Mouse (Mus musculus) naive thymus-derived CD4-positive, alpha-beta T cell, adult 5 months (primary cell): Measurements from ENCODE around the gene Il11ra1. TPM values are rescaled to one million over a fixed set of nuclear protein-coding genes. Genes with fewer than 3 reads are reported as not detected.

Experiments
- polyA plus RNA-seq: library from polyadenylated mRNA; unstranded; fragments of 100-300 nt; shearing (Covaris generic); gene quantifications from one replicate; pipeline ENCODE4 v1.2.1, GENCODE M21; 2017

Gene Il11ra1
- polyA plus RNA-seq, result 8.1 TPM

DNA sequence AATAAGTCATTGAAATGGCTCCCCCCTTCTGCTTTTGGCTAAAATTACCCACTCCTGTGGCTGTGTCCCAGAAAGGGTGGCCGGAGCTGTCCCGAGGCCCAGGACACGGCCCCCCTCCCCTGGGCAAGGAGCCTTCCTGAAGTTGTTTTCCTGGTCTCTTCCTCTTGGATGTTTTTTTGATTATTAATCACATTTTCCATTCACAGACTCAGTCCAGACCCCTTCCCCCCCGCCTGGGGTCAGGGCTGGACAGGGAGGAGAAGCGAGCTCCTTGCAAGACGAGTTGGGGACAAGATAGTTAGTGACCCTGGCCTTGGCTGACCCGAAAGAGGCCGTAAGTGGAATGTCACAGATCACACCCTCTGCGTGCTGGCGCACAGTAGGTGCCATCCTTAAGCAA lies at the start of gene Il11ra1:
Il11ra1 (plus strand) TSS at position 207 of the 400 bp plus-strand sequence.

DNA sequence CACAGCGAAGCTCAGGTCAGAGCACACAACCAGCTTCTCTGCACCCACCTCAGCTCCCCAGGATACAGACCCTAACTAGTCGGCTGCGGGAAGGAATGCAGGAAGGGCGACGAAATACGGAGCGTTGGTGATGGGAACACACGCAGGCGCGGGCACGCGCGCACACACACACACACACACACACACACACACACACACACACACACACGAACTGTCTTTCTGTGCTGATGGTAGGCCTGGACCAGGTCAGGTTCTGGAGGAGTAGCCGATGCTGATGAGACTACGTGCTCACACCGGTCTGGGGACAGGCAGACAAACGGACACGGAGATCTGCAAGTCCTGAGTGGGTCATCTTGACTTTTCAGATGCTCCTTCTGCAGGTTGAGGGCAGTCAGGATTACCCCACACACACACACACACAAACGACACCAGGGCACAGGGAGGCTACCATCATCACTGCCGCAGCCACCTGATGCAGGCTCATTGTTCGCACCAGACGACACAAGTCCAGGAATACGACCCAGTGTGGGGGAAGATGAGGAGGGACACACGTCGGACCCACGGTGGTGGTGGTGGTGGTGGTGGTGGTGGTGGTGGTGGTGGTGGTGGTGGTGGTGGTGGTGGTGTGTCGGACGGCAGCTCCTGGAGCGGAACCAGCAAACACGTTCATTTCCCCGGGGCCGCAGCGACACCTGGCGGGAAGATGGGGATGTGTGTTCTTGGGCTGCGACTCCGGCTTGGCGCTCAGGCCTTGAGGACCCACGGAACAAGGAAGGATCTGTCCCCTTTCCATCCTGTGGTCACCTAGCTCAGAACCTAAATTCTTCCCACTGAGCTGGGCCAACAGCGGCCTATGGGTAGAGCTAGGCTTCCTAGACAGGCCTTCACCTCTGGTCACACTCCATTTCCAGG lies 2.6 kb upstream of the Il11ra1 start, which contains the start of gene Cntfr:
Cntfr (minus strand) TSS at position 160 of the 912 bp plus-strand sequence.

DNA sequence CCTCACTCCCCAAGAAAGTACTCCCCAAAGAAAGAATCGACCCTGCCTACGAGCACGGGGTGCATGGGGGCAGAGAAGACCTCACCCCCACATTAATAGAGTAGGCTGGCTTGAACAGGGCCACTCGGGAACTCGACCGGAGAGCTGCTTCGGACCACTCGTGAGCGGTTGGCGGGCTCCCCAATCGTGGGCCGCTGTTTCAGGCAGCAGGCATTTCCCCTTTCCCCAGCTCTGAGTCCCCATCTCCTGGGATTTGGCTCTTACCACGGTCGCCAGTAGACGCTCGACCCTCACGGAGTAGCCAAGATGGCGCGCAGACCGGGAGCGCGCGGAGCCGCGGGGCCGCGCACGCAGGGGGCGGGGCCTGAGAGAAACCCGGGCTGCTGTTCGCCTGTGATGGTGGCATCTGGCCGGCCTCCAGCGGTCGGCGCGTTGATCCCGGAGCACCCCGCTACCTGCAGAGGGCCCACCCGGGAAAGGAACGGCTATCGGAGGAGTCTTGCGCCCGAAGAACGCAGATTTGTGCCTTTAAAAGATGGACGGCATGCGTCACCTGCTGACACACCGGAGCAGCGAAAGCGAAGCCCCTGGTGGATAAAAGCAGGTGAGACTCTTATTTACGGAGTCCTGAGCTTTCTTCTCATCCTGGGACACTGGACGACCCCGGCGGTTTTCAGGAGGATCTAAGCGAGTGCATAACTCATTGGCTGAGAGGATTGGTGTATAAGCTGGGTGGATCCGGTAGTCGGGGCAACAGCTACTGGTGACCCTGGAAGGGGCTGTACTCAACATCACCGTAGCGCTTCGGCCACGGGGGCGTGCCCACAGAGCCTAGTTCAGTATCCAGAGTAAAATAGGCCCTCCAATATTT lies 13.6 kb downstream of the Il11ra1 start, which contains the start of gene Rpp25l:
Rpp25l (minus strand) TSS at position 338 of the 871 bp plus-strand sequence.

DNA sequence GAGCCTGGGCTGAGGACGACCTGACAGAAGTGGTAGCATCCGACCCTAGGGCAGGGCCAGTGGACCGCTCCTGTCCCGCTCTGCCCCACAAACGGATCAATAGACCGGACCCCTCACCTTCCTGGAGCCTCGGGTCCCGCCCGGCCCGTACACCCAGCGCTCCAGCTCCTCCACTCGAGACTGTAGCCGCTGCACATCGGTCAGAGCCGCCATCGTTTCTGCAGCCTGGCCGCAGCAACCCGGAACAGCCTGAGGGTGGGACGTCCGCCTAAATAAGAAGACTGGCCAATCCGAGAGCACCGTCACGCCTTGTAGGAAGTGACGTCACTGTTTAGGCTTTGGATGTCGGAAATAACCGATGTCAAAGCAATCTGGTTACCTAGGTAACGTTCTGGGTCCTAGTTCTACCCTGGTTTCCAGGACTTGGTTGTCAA lies 23.1 kb downstream of the Il11ra1 start, which contains the start of gene Dctn3:
Dctn3 (minus strand) TSS at position 253 of the 434 bp plus-strand sequence.

DNA sequence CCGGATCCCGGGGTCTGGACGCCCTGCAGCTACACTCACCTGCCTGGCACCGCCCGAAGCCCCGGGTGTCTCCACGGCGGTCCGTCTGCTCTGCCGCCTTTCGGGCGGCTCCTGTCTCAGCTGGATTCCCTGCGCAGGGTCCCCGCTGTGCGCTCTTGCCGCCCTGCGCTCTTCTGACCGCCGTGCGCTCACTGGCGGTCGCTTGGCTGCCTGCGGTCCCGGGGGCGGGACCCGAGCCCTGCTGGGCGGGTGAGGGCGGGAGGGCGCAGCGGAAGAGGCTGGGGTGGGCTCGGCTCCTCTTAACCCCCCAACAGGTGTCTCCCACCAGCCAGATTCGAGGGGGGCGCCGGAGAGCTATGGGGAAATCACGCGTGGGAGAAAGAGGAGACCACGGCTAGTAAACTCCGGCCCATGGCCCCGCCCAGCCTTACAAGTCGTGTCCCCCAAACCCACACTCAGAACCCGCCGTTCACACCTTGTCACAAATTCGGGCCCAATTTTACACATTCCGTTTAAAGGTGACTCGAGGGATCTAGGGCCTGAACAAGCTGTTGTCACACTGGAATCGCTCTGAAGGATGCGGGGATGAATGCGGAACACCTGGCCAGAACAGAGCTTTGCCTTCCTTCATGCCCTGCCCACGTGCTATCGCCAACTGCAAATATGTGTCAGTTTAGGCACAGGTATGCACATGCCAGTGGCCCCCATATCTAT lies 31.4 kb downstream of the Il11ra1 start, which contains the start of gene Arid3c:
Arid3c (minus strand) TSS at position 91 of the 714 bp plus-strand sequence.

DNA sequence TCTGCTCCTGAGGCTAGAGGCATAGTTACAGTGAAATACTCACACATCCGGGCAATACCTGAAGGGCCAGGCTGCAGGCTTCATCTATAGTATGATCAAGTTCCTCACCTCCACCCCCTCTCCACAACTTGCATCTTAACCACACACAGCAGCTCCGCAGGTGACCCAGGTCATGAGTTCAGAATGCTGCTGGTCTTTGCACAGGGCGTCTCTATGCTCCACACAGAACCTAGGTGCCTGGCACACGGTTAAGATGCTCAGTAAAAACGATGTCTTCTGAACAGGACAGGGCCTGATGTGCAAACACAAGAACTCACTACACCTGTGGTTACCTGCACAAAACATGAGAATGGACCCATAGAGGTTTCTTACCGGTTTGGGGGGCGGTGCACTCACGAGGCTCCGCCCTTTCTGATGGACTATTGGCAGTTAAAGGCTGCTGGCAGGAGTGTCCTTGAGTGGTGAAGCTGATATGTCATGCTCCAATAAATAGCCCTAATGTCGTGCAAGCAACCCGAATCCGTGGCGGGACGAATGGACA lies 55.1 kb downstream of the Il11ra1 start, which contains the start of gene Galt:
Galt (plus strand) TSS at position 432 of the 541 bp plus-strand sequence.

DNA sequence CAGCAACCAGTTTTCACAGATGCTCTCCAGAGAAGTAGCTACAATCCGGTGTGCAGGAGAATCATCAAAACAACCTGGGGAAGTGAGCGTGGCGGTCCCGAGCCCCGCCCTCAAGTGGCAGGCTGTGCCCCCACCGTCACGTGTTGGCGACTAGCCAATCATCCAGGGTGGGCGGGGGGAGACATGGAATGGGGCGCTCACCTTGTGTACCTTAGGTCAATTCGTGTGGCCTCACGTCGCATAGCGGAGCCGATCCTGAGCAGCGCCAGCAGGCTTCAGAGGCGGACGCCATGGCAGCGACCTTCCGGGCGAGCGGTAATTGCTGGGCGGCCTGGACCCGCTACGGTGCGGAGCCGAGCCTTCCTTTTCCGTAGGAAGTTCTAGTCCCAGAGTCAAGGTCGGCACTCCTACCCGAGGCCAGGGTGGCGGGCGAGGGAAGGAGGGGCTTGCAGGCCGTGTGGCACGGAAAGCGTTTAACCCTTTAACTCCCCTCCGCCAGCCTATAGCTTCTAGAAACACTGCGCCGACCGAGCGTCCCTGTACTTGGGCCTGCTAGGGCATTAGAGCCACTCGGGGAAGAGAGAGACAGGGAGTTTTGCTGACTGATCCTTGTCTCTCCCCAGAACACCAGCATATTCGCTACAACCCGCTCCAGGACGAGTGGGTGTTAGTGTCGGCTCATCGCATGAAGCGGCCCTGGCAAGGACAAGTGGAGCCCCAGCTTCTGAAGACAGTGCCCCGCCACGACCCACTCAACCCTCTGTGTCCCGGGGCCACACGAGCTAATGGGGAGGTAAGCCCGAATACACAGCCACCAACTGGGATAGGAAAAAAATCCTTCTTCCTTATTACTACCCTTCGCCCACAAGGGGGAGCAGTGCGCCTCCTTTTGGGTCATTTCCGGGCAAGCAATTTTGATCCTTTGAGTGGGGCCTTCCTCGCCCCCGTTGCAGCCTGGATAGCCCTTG lies 55.8 kb downstream of the Il11ra1 start, which contains the start of gene Sigmar1:
Sigmar1 (minus strand) TSS at position 820 of the 968 bp plus-strand sequence.

DNA sequence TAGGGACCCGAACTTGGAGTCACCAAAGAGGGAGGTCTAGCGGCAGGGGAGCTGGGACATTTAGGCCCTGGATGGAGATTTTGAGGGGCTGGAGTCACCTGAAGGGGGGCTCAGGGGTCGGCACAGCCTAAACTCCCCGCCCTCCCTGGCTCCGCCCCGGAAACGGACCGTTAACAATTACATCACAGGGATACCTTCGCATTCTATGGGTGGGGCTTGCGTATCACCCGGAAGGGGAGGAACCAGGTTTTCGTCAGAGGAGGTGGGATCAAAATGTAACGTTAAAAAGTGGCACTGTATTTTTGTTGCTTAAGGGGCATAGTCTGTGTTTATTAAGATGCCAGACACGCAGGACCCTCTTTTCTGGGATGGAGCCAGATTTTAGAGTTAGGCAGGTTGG lies 74.2 kb downstream of the Il11ra1 start, which contains the start of gene Ccl27a:
Ccl27a (minus strand) TSS at position 246 of the 400 bp plus-strand sequence.

Other genes starting within 250 kb of the Il11ra1 start
- gene Kif24, start 235.1 kb upstream of the Il11ra1 start, polyA plus RNA-seq, result 0.78 TPM
- 4.3 TPM for gene Nudt2, start 234.8 kb upstream of the Il11ra1 start, polyA plus RNA-seq
- not detected for gene AI464131, start 196.9 kb upstream of the Il11ra1 start, polyA plus RNA-seq
- not detected for gene 1110017D15Rik, start 182.7 kb upstream of the Il11ra1 start, polyA plus RNA-seq
- 3.3 TPM for gene Fam219a, start 130.5 kb upstream of the Il11ra1 start, polyA plus RNA-seq
- not detected for gene Dnaic1, start 130.2 kb upstream of the Il11ra1 start, polyA plus RNA-seq
- gene Enho, start 59.7 kb upstream of the Il11ra1 start, polyA plus RNA-seq, result not detected
- gene Cntfr, start 2.9 kb upstream of the Il11ra1 start, polyA plus RNA-seq, result not detected
- 31.1 TPM for gene Rpp25l, start 13.5 kb downstream of the Il11ra1 start, polyA plus RNA-seq
- gene Dctn3, start 23.2 kb downstream of the Il11ra1 start, polyA plus RNA-seq, result 82.7 TPM
- gene Arid3c, start 31.2 kb downstream of the Il11ra1 start, polyA plus RNA-seq, result not detected
- gene Galt, start 55.2 kb downstream of the Il11ra1 start, polyA plus RNA-seq, result 89.3 TPM
- 36.4 TPM for gene Sigmar1, start 56.2 kb downstream of the Il11ra1 start, polyA plus RNA-seq
- 4.7 TPM for gene Ccl27a, start 74.3 kb downstream of the Il11ra1 start, polyA plus RNA-seq
- gene Gm21541, start 203.6 kb downstream of the Il11ra1 start, polyA plus RNA-seq, result not detected
- 3.6 TPM for gene Gm20878, start 241.6 kb downstream of the Il11ra1 start, polyA plus RNA-seq